Mouse (Mus musculus) myocyte (in vitro differentiated cells): Measurements from ENCODE around the gene Zkscan4. TPM values are rescaled to one million over a fixed set of nuclear protein-coding genes. Genes with fewer than 3 reads are reported as not detected.

Source experiments
- H3K27me3 ChIP-seq: one replicate; pipeline ENCODE4 v1.6.1; 2011; ENCODE audit not compliant: control insufficient read depth, insufficient read depth, insufficient read length
- H3K36me3 ChIP-seq: one replicate; pipeline ENCODE4 v1.6.1; 2011; ENCODE audit not compliant: control insufficient read depth, insufficient read depth
- H3K4me2 ChIP-seq: one replicate; pipeline ENCODE4 v1.6.1; 2011; ENCODE audit warnings: low read depth, control low read depth
- H3K4me3 ChIP-seq: one replicate; pipeline ENCODE4 v1.5.1; 2011; ENCODE audit warnings: mild to moderate bottlenecking, control low read depth, moderate library complexity
- H3K79me2 ChIP-seq: one replicate; pipeline ENCODE4 v1.6.1; 2011; ENCODE audit not compliant: control insufficient read depth, insufficient read depth
- H3ac ChIP-seq: one replicate; pipeline ENCODE4 v1.6.1; 2011; ENCODE audit not compliant: control insufficient read depth, insufficient read length
- CEBPB ChIP-seq: IDR thresholded peaks from 2 replicates; pipeline ENCODE4 v1.6.1; 2011; ENCODE audit warnings: mild to moderate bottlenecking, moderate library complexity; ENCODE audit not compliant: poor library complexity, insufficient read depth, severe bottlenecking
- E2F4 ChIP-seq: IDR thresholded peaks from one replicate; pipeline ENCODE4 v1.6.1; 2011; ENCODE audit warnings: mild to moderate bottlenecking, control low read depth, moderate library complexity; ENCODE audit not compliant: insufficient read depth
- MAX ChIP-seq: IDR thresholded peaks from one replicate; pipeline ENCODE4 v1.6.1; 2011; ENCODE audit warnings: low read depth, mild to moderate bottlenecking, control low read depth
- MYOD1 ChIP-seq, 3 experiments: IDR thresholded peaks; one replicate each; pipeline ENCODE4 v1.6.1; 2011; ENCODE audit warnings: control low read depth in 2 of 3, low read depth in 2 of 3, mild to moderate bottlenecking in 2 of 3, moderate library complexity in 1 of 3; ENCODE audit not compliant: insufficient read length in 2 of 3, control insufficient read depth in 1 of 3
- MYOG ChIP-seq, 3 experiments: IDR thresholded peaks; one replicate each; pipeline ENCODE4 v1.6.1; 2011; ENCODE audit warnings: control low read depth in 2 of 3, low read depth in 2 of 3, mild to moderate bottlenecking in 2 of 3; ENCODE audit not compliant: insufficient read length in 2 of 3, control insufficient read depth in 1 of 3, insufficient read depth in 1 of 3
- POLR2A ChIP-seq: IDR thresholded peaks from one replicate; pipeline ENCODE4 v1.6.1; 2011; ENCODE audit warnings: low read depth, mild to moderate bottlenecking, control low read depth, moderate library complexity; ENCODE audit not compliant: insufficient read length
- POLR2AphosphoS2 ChIP-seq: IDR thresholded peaks from one replicate; pipeline ENCODE4 v1.6.1; 2011; ENCODE audit warnings: low read depth, control low read depth; ENCODE audit not compliant: insufficient read length
- REST ChIP-seq: IDR thresholded peaks from one replicate; pipeline ENCODE4 v1.6.1; 2011; ENCODE audit warnings: mild to moderate bottlenecking, control low read depth, moderate library complexity; ENCODE audit not compliant: insufficient read depth, insufficient read length
- SRF ChIP-seq: IDR thresholded peaks from one replicate; pipeline ENCODE4 v1.6.1; 2011; ENCODE audit warnings: low read depth; ENCODE audit not compliant: control insufficient read depth, insufficient read length
- TCF12 ChIP-seq: IDR thresholded peaks from one replicate; pipeline ENCODE4 v1.6.1; 2011; ENCODE audit warnings: mild to moderate bottlenecking, control low read depth; ENCODE audit not compliant: poor library complexity, insufficient read depth, severe bottlenecking
- TCF3 ChIP-seq: IDR thresholded peaks from one replicate; pipeline ENCODE4 v1.6.1; 2011; ENCODE audit warnings: low read depth, control low read depth; ENCODE audit not compliant: insufficient read length
- USF1 ChIP-seq: IDR thresholded peaks from one replicate; pipeline ENCODE4 v1.6.1; 2011; ENCODE audit warnings: low read depth, mild to moderate bottlenecking, control low read depth, moderate library complexity
- polyA plus RNA-seq: library from polyadenylated mRNA; unstranded; fragments of >200 nt; fragmentation: generic; extraction: Trizol; gene quantifications from one replicate; pipeline ENCODE4 v1.2.1, GENCODE M21; 2012; ENCODE audit warnings: missing spikeins

Gene Zkscan4
- polyA plus RNA-seq, 1 experiment, result not detected

- TF ChIP-seq POLR2A (no peak), MAX (no peak), E2F4 (no peak), USF1 (no peak), REST (no peak), SRF (no peak), TCF12 (no peak), MYOD1 (IDR thresholded peaks at IDR 0.05; ENCODE audit: control insufficient read depth in 1 of 3, insufficient read length in 2 of 3, low read depth in 2 of 3) (no peak), POLR2AphosphoS2 (no peak), MYOG (IDR thresholded peaks at IDR 0.05; ENCODE audit: control insufficient read depth in 1 of 3, insufficient read depth in 1 of 3, insufficient read length in 2 of 3, low read depth in 2 of 3) (no peak), TCF3 (no peak), CEBPB (no peak)
- peak overlapping the region; percentile 49 for H3K4me3 ChIP-seq
- H3K36me3 ChIP-seq, result peaks cover 13% of the 10 kb centered on the region
- H3ac ChIP-seq, result peak overlapping the region; percentile 70
- H3K4me2 ChIP-seq, result peak overlapping the region; percentile 77
- H3K27me3 ChIP-seq, result no peaks in the 10 kb centered on the region
- peaks cover 10% of the 10 kb centered on the region for H3K79me2 ChIP-seq
These were observed 51.4 kb downstream of the Zkscan4 start for GRCm38 (mm10) chr13:21530136-21530535.

- Histone ChIP-seq H3K4me2 (peak within 1 kb of the TSS; percentile 77), H3K4me3 (peak within 1 kb of the TSS; percentile 49), H3K27me3 (no peaks in the 10 kb centered on the region), H3ac (peak within 1 kb of the TSS; percentile 70), H3K36me3 (peaks cover 10% of the 10 kb centered on the region), H3K79me2 (peaks cover 10% of the 10 kb centered on the region)
- TF ChIP-seq TCF3 (no peak), REST (no peak), MAX (no peak), CEBPB (no peak), E2F4 (no peak), SRF (no peak), TCF12 (no peak), MYOD1 (IDR thresholded peaks at IDR 0.05; ENCODE audit: control insufficient read depth in 1 of 3, insufficient read length in 2 of 3, low read depth in 2 of 3) (peak in 1 of 3 experiments; percentile 3), POLR2AphosphoS2 (peak; percentile 56), POLR2A (peak; percentile 71), MYOG (IDR thresholded peaks at IDR 0.05; ENCODE audit: control insufficient read depth in 1 of 3, insufficient read depth in 1 of 3, insufficient read length in 2 of 3, low read depth in 2 of 3) (peak in 1 of 3 experiments; percentile 25), USF1 (no peak)
These were observed 52.1 kb downstream of the Zkscan4 start, which contains the start of gene Zkscan8 for GRCm38 (mm10) chr13:21530781-21531201. Zkscan8 (minus strand) TSS chr13:21531120.

Other genes starting within 250 kb of the Zkscan4 start
- not detected for gene Gpx5, start 186.2 kb upstream of the Zkscan4 start, polyA plus RNA-seq
- gene Gpx6, start 166.8 kb upstream of the Zkscan4 start, polyA plus RNA-seq, result not detected
- not detected for gene Olfr1367, start 132.0 kb upstream of the Zkscan4 start, polyA plus RNA-seq
- 2.8 TPM for gene Zscan12, start 116.1 kb upstream of the Zkscan4 start, polyA plus RNA-seq
- gene Zkscan3, start 76.2 kb upstream of the Zkscan4 start, polyA plus RNA-seq, result 13.6 TPM
- 0.13 TPM for gene Pgbd1, start 37.8 kb upstream of the Zkscan4 start, polyA plus RNA-seq
- 6.3 TPM for gene Zscan26, start 25.2 kb upstream of the Zkscan4 start, polyA plus RNA-seq
- gene Nkapl, start 10.4 kb upstream of the Zkscan4 start, polyA plus RNA-seq, result 0.05 TPM
- gene Gm10065, start 534 bp downstream of the Zkscan4 start, polyA plus RNA-seq, result not detected
- 0.71 TPM for gene AK157302, start 16.3 kb downstream of the Zkscan4 start, polyA plus RNA-seq
- gene Gm11273, start 22.5 kb downstream of the Zkscan4 start, polyA plus RNA-seq, result 29.0 TPM
- 1.9 TPM for gene Zkscan8, start 52.2 kb downstream of the Zkscan4 start, polyA plus RNA-seq
- gene Olfr1366, start 63.9 kb downstream of the Zkscan4 start, polyA plus RNA-seq, result 0.02 TPM
- not detected for gene Olfr1535, start 81.0 kb downstream of the Zkscan4 start, polyA plus RNA-seq
- not detected for gene Olfr1364, start 102.9 kb downstream of the Zkscan4 start, polyA plus RNA-seq
- gene Olfr1362, start 135.1 kb downstream of the Zkscan4 start, polyA plus RNA-seq, result not detected
- not detected for gene Olfr11, start 163.6 kb downstream of the Zkscan4 start, polyA plus RNA-seq
- gene Olfr1361, start 184.5 kb downstream of the Zkscan4 start, polyA plus RNA-seq, result not detected
- gene Olfr1360, start 198.5 kb downstream of the Zkscan4 start, polyA plus RNA-seq, result not detected
- not detected for gene Olfr1359, start 219.2 kb downstream of the Zkscan4 start, polyA plus RNA-seq
- 2.7 TPM for gene Hist1h2bl, start 237.2 kb downstream of the Zkscan4 start, polyA plus RNA-seq
- 6.4 TPM for gene Hist1h2ai, start 237.5 kb downstream of the Zkscan4 start, polyA plus RNA-seq
- gene Hist1h3h, start 238.8 kb downstream of the Zkscan4 start, polyA plus RNA-seq, result 9.0 TPM
- 1.3 TPM for gene Hist1h2bm, start 243.1 kb downstream of the Zkscan4 start, polyA plus RNA-seq